Mouse (Mus musculus) lung, postnatal 10 days (tissue): Measurements from ENCODE around the gene Rpl3l.
A peak's percentile ranks its signal among the peaks of the same experiment; 100 is the strongest.
"Not testable (repeated sequence)": the region's sequence is repeated elsewhere in the genome, so short reads cannot be mapped to it uniquely, and the experiment has no call there.

ENCODE experiments used
- DNase-seq: peaks from one replicate; pipeline ENCODE4 v3.0.0; 2021

Rpl3l gene

DNA sequence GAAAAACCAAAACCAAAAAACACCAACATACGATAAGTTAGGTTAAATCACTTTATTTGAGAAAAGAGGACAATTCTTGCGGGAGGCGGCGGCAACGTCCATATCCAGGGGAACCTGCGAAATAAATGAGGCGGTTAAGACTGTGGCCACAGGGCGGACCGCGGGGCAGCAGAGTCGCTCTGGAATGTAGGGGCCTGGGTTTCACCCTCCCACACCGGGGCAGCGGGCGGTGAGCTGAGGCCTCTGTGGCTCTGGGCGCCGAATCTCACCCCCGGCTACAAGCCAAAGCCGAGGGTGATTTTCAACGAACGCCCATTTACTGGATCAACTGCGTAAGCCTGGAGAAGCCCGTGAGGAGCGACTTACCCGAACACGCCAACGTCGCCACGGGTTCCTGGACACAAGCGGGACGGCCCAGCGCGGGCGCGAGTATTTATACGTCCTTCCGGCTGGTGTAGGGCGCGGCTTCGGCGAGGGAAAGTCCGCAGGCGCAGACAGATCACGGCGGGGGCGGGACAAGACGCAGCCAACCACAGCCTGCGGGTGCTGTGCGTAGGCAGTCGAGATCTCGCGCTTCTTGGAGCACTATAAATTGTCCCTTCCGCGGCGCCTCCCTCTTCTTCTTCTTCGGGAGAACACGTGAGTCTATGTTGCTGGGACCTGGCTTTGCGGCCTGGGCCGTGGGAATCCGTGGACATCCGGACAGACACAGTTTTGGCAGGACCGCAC is 8.0 kb upstream of the Rpl3l start:
- peak; percentile 99 for DNase-seq

- not testable (repeated sequence) for DNase-seq
These were observed 7.0 kb upstream of the Rpl3l start for GRCm38 (mm10) chr17:24720616-24721015.

DNA sequence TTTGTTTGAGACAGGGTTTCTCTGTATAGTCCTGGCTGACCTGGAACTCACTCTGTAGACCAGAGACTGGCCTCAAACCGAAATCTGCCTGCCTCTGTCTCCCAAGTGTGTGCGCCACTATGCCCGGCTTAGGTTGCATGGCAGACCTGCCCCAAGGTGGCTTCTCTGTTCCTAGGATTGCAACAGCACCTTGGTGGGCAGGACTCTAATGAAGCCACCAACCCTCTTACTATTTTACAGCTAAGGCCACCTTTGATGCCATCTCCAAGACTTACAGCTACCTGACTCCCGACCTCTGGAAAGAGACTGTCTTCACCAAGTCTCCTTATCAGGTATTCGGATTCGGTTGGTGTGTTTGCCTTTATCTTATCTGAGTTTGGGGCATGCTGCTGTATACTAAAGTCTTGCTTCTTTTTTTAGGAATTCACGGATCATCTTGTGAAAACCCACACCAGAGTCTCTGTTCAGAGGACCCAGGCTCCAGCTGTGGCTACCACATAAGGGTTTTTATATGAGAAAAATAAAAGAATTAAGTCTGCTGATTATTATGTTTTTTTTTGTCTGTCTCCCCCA is 6.2 kb upstream of the Rpl3l start:
- DNase-seq = not testable (repeated sequence)

DNA sequence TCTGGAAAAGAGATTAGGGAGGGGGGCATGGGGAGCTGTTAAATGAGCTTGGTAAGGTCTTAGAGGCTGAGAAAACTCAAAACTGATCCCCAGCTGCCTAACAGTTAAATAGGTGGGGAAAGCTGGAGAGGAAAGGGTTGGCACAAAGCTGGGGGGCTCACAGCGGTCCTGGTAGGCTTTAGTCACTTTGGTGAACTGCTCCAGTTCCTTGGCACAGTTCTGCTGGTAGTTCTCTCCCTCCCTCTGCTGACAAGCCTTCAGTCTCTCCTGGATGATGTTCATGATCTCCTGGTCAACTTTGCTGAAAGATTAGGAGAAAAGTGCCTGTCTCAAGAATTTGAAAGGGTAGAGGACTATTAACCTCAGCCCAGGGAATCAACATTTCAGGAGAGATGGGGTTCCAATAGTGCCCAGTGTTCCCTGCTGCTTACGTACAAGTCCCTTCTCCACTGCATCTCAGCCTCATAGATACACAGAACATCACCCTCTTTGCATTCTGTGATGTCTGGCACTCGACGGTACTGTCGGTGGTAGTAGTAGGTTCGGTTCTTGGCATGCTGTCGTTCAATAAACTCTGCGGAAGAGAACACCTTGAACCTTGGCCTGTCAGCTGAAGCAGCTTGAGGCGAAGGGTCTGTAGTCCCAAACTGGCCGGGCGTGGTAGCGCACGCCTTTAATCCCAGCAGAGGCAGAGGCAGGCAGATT is 5.2 kb upstream of the Rpl3l start:
- no peak for DNase-seq

DNA sequence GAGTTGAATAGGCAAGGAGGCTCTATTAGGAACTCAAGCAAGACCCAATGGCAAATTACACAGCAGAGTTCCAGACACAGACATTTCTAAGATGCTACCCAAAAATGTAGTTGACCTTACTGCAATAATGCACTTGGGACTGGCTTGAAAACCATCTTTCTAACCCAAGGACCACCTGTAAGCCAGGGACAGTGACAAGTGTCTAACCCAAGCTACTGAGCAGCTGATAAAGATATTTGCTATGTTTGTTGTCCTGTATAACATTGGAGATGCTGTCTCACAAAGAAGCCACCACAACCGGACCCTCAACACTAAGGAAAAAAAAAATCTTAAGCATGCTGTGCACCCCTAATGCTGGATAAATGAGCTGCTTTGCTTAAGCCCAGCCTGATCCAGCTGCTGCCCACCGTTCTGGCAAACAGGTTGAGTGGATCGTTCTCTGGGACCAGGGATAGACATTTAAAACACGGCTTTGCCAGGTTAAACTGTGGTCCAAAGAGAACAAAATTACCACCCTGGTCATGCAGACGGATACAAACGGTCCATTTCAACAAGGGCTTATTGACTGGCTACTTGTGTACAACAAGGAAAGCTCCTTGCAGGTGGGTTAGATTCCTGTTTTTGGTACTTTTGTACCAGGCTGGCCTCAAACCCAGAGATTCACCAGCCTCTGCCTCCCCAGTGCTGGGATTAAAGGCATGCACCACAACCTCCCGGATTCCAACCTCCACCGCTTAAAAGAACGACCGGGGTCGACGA is 4.3 kb upstream of the Rpl3l start:
- no peak for DNase-seq

DNA sequence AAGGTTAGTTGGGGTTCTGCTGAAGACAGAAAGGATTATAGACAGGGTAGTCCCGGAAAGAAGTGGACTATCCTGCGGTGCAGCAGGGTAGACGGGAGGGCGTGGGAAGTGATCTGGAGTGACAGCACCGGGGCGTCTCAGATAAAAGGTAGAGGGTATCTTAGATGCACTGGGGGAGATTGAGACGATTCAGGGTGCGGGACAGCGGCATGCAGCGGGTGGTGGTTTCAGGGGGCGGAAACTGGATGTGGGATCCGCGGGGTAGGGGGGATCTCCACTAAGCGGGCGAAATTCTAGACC is 3.8 kb upstream of the Rpl3l start:
- no peak for DNase-seq

GRCm38 (mm10) chr17:24724184-24724583 is 3.4 kb upstream of the Rpl3l start, which contains the start of gene Ndufb10:
Gene Ndufb10 (minus strand): TSS chr17:24724478.
- DNase-seq = peak; percentile 97

GRCm38 (mm10) chr17:24725637-24726390 is 1.8 kb upstream of the Rpl3l start:
- no peak for DNase-seq

DNA sequence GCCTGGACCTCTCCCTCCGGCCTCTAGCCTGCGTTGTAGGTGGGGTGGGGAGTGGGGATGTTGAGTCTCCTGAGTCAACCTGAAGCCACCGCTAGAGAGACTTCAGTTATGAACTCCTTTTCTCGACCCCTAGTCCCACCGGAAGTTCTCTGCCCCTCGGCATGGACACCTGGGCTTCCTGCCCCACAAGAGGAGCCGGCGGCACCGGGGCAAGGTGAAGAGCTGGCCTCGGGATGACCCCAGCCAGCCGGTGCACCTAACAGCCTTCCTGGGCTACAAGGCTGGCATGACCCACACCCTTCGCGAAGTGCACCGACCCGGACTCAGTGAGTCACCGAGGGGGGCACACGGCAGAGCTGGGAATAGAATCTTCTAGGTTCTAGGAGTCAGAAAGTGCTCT is 564 bp downstream of the Rpl3l start:
- no peak for DNase-seq

DNA sequence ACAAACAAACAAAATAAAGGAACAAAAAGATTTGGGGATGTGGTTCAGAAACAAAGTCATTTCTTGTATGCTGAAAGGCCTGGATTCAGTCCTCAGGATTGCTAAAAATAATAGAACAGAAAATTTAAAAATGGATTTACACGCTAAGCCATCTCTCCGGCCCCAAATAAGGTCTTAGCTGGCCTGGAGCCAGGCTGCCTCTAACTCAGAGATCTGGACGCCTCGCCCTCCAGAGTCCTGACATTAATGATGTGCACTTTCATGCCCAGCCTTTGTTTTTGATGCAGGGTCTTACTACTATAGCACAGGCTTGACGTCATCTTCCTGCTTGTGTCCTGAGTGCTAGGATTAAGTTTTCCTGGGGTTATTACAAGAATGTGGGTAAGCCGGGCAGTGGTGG is 1.4 kb downstream of the Rpl3l start:
- no peak for DNase-seq

DNA sequence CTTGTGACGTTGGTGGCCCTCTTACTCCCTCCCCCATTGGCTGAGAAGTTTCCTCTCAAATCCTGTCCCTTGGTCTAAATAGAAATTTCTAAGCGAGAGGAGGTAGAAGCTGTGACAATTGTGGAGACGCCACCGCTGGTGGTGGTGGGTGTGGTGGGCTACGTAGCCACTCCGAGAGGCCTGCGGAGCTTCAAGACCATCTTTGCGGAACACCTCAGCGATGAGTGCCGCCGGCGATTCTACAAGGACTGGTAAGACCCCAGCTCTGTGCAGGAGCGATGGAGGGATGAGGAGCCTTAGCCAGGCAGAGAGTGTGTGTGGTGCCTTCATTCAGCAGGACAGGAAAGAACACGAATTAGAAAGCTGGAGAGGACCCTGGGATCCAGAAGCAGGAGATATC is 3.2 kb downstream of the Rpl3l start:
- no peak for DNase-seq

DNA sequence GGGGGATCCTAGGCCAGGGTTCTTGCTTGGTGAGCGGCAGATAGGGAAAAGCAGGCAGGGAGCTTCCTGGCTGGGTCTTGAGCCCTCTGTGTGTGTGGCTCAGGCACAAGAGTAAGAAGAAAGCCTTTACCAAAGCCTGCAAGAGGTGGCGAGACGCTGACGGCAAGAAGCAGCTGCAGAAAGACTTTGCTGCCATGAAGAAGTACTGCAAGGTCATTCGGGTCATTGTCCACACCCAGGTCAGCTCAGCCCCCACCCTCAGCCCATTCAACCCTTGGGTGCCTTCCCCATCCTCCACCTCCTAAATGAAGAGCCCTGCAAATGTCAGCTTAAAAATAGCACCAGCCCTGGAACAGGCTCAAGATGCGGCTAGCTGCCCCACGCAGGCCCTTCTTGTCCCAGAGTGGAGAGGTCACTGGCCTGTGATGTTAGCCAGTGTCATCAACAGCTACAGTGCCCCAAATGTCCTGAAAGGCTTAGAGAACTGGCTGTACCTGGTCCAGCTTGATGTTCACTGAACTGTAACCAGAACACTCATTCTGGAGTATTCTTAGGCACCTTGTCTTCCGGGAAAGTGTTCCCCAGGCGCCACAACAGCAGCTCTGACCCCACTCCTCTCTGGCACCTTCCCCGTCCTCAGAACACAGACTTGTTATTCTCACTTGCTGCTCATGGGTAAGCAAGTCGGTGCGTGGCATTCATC is 4.8 kb downstream of the Rpl3l start:
- no peak for DNase-seq

GRCm38 (mm10) chr17:24733434-24734050 is 5.9 kb downstream of the Rpl3l start:
- no peak for DNase-seq

DNA sequence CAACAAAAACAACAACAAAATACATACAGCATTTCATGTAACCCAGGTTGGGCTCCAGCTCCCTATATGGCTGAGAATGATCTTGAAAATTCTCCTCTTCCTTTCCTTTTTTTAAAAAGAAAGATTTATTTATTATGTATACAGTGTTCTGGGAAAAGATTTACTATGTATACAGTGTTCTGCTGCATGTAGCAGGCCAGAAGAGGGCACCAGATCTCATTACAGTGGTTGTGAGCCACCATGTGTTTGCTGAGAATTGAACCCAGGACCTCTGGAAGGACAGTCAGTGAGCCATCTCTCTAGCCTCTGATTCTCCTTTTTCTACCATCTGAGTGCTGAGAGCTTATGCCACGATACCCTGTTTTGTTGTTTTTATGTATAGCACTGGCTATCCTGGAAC is 6.9 kb downstream of the Rpl3l start:
- no peak for DNase-seq

DNA sequence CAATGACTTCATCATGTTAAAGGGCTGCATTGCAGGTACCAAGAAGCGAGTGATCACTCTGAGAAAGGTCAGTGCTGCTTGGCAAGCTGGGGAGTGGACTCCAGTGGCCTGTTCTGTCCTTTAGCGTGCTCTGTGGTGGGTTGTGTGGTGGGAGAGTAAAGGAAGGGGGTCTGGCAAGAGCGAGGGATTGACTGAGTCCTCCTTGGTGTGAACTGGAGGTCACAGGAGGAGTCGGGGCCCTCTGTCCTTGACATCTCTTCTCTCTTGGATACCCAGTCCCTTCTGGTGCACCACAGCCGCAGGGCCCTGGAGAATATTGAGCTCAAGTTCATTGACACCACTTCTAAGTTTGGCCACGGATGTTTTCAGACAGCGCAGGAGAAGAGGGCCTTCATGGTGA is 7.8 kb downstream of the Rpl3l start:
- no peak for DNase-seq

GRCm38 (mm10) chr17:24736330-24737051 is 8.9 kb downstream of the Rpl3l start, which contains the start of gene Msrb1:
Gene Msrb1 (plus strand): TSS chr17:24736642.
- peak; percentile 100 for DNase-seq

GRCm38 (mm10) chr17:24737135-24737810 is 9.7 kb downstream of the Rpl3l start:
- no peak for DNase-seq

DNA sequence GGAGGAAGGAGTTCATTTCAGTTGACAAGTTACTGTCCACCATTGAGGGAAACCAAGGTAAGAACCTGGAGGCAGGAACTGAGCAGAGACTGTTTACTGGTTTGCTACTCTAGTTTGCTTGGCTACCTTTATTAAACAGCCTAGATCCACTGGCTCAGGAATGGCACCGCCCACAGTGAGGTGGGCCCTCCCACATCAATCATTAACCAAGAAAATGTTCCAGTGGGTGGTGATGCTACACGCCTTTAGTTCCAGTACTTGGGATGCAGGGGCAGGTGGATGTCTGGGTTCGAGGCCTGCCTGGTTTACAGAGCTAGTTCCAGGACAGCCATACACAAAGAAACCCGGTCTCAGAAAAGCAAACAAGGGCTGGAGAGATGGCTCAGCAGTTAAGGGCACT is 10.6 kb downstream of the Rpl3l start:
- DNase-seq = no peak

- DNase-seq = no peak
These were observed 12.3 kb downstream of the Rpl3l start for GRCm38 (mm10) chr17:24739926-24740325.

- no peak for DNase-seq
These were observed 14.7 kb downstream of the Rpl3l start for GRCm38 (mm10) chr17:24742307-24742706.
